Mouse (Mus musculus): ENCODE results near the gene H2-Q2.
"Not testable (repeated sequence)": the region's sequence is repeated elsewhere in the genome, so short reads cannot be mapped to it uniquely, and the experiment has no call there.

Gene H2-Q2

GRCm38 (mm10) chr17:35342071-35342671, at the start of gene H2-Q2:
H2-Q2 (plus strand) TSS chr17:35342242.
- no peak for DNase-seq

GRCm38 (mm10) chr17:35295796-35296195, 46.2 kb upstream of the H2-Q2 start:
- DNase-seq, result peak; percentile 56 to 57

GRCm38 (mm10) chr17:35300261-35300945, 41.6 kb upstream of the H2-Q2 start:
- not testable (repeated sequence) for DNase-seq

- DNase-seq, result peak; percentile 89 to 92
Measured at GRCm38 (mm10) chr17:35301645-35302258, 40.3 kb upstream of the H2-Q2 start.

GRCm38 (mm10) chr17:35303271-35303670, 38.8 kb upstream of the H2-Q2 start:
- DNase-seq, result no peak

- no peak for DNase-seq
Measured at GRCm38 (mm10) chr17:35303756-35304350, 38.2 kb upstream of the H2-Q2 start.

GRCm38 (mm10) chr17:35304478-35304877, 37.6 kb upstream of the H2-Q2 start:
- peak; percentile 16 to 49 for DNase-seq

- not testable (repeated sequence) for DNase-seq
Measured at GRCm38 (mm10) chr17:35304921-35305320, 37.1 kb upstream of the H2-Q2 start.

- DNase-seq, result no peak
Measured at GRCm38 (mm10) chr17:35318671-35319070, 23.4 kb upstream of the H2-Q2 start.

- DNase-seq, result no peak
Measured at GRCm38 (mm10) chr17:35320327-35321081, 21.5 kb upstream of the H2-Q2 start, which contains the start of gene H2-Q1. H2-Q1 (plus strand) TSS chr17:35320405.

- DNase-seq, result not testable (repeated sequence)
Measured at GRCm38 (mm10) chr17:35325124-35325523, 16.9 kb upstream of the H2-Q2 start.

- DNase-seq, result not testable (repeated sequence)
Measured at GRCm38 (mm10) chr17:35326000-35326399, 16.0 kb upstream of the H2-Q2 start.

GRCm38 (mm10) chr17:35329714-35330113, 12.3 kb upstream of the H2-Q2 start:
- not testable (repeated sequence) for DNase-seq

- peak in 1 of 2 experiments; percentile 20 for DNase-seq
Measured at GRCm38 (mm10) chr17:35331546-35331945, 10.5 kb upstream of the H2-Q2 start.

GRCm38 (mm10) chr17:35342711-35343476, 852 bp downstream of the H2-Q2 start:
- DNase-seq, result peak; percentile 55 to 67

- DNase-seq, result not testable (repeated sequence)
Measured at GRCm38 (mm10) chr17:35347659-35348058, 5.6 kb downstream of the H2-Q2 start.

GRCm38 (mm10) chr17:35353275-35353674, 11.2 kb downstream of the H2-Q2 start:
- DNase-seq, result not testable (repeated sequence)

- no peak for DNase-seq
Measured at GRCm38 (mm10) chr17:35354071-35354470, 12.0 kb downstream of the H2-Q2 start.

- no peak for DNase-seq
Measured at GRCm38 (mm10) chr17:35357086-35357485, 15.0 kb downstream of the H2-Q2 start.

GRCm38 (mm10) chr17:35358763-35359469, 16.9 kb downstream of the H2-Q2 start:
- DNase-seq, result no peak

GRCm38 (mm10) chr17:35359470-35359862, 17.4 kb downstream of the H2-Q2 start:
- DNase-seq, result no peak

Data from lung, adult 18-20 months (tissue).